Mouse (Mus musculus) gastrocnemius, adult 18-20 months (tissue): ENCODE data around the gene Acsl1. TPM values are rescaled to one million over a fixed set of nuclear protein-coding genes. Genes with fewer than 3 reads are reported as not detected.

Source experiments
- DNase-seq: peaks from one replicate; pipeline ENCODE4 v3.0.0; 2021; ENCODE audit warnings: low spot score
- total RNA-seq, 2 experiments: library from RNA; stranded (reverse); gene quantifications; 2 replicates each; pipeline ENCODE4 v1.2.3; 2021

Acsl1 gene
- total RNA-seq, 2 experiments from 2014 or later, result 270 to 281 TPM

DNA sequence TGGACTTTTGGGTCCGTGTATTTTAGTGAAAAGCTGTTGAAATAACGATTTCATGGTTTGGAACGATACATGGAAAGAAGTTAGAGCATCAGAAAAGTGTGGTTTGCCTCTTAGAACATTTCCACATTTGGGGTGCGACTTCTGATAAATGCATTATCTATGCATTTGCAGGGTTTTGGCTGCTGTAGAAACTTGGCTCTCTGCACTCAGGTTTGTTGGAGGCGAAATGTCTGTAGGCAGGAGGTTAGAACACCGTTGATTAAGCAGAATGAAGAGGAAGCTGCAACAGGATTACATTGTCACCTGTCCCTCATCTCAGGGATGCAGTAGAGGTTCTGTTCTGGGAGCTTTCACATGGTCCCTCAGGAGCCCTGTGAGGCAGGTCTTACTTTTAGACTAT, 3.8 kb downstream of the Acsl1 start:
- DNase-seq, result no peak

- DNase-seq, result no peak
Measured at GRCm38 (mm10) chr8:46475404-46475803, 4.6 kb downstream of the Acsl1 start.

- no peak for DNase-seq
Measured at GRCm38 (mm10) chr8:46475942-46476341, 5.1 kb downstream of the Acsl1 start.

DNA sequence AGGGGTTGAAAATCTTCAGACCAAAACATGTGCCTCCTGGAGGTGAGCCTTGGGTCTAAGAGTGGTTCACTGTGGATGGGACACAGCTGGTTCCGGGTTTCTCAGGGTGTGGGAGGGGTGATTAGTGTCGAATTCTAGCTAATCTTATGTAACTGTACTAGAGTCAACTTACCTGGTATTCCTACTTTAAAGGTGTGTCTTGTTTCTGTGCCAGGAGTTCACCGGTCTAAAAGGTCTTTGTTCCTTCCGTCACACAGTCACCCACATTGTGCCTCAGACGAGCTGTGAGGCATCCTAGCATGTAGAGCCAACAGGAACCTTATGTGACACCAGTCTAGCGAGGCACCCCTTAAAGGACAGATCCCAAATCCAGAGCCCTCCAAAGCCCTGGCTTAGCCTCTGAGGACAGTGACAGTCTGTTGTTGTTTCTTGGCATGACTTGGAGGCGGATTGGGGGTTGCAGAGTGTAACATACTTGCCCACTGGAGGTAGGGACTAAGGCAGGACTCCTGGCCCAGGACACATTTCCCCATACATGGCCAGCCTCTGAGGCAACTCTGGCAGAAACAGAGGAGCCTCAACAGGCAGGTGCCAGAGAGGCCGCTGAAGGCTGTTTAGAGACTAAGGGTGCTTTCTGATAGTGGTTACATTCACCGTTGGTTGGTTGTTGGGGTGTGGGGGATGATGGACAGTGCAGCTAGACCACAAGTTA, 7.1 kb downstream of the Acsl1 start:
- no peak for DNase-seq

GRCm38 (mm10) chr8:46478783-46479182, 7.9 kb downstream of the Acsl1 start:
- no peak for DNase-seq

GRCm38 (mm10) chr8:46479794-46480532, 9.1 kb downstream of the Acsl1 start:
- DNase-seq, result peak; percentile 80

DNA sequence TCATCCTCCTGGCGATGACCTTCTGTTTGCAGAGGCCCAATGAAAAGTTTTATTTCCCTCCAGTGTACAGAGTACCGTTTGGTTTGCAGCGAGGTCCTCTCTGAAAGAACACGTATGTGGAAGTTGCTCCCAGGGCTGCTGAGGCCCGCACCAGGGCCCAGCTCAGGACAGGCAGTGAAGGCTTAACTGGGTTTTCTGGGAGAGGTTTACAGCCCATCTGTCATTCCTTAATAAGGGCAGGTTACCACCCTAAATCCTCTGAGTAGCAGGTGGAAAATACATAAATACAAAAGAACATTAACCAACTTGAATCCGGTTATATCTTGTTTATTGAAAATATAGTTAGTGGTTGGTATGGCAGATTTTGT, 9.7 kb downstream of the Acsl1 start:
- no peak for DNase-seq

DNA sequence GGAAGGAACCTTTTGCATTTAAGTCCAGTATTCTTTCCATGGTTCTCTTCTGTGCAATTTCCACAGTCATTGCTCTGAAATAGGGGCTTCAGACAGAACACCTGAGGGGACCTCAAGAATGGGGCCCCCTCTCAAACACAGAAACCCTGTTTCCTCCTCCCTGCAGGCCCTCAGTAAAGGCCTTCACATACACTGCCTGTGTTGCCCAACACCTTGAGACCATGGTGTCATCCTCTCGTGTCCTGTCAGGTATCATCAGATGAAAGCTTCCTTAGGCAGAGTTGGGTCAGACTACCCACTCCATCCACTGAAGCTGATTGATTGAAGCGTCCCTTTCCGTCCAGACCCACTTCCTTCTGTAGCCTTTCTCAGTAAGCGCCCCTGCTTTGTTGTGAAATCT, 11.9 kb downstream of the Acsl1 start:
- peak; percentile 0 for DNase-seq

DNA sequence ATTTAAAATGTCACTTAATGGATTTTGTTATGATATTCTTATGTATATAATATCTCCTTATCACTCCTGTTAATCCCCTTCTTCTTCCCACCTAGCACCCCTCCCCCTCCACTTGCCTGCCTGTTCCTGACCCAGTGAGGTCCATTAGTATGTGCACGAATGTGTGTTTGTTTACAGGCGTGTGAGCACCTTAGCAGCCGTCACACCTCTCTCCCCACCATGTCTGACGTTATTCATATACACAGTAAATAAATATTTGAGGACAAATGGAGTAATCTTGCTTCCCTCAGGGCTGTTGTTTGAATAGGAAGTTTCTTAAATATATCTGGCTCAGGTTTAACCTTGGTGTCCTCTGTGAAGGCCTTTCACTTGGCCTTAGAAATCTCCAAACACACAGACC, 12.4 kb downstream of the Acsl1 start:
- no peak for DNase-seq

GRCm38 (mm10) chr8:46484077-46484476, 13.2 kb downstream of the Acsl1 start:
- DNase-seq, result no peak

GRCm38 (mm10) chr8:46484931-46485463, 14.2 kb downstream of the Acsl1 start:
- no peak for DNase-seq

DNA sequence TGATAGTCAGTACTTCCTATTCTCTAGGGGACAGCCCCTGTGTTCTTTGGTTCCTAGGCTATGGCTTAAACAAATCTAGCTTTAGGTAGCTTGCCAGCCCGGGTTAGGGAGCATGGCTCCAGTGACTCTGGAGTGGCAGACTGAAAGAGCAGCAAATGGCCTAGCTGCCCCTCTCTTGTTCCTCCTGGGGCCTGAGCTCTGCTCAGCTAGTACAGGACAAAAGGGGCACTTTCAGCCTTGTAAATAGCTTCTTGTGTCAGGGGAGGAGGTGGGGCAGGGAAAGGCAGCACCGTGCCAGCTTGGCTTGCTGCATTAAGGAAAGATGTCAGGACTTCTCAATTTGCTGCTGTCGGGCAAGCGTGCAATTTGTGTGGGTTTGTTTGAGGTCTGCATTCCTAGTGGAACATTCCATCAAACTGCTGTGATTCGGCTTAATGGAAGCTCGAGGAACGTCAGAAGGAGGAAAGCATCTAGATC, 17.3 kb downstream of the Acsl1 start:
- no peak for DNase-seq

GRCm38 (mm10) chr8:46489196-46489595, 18.4 kb downstream of the Acsl1 start:
- DNase-seq, result no peak

DNA sequence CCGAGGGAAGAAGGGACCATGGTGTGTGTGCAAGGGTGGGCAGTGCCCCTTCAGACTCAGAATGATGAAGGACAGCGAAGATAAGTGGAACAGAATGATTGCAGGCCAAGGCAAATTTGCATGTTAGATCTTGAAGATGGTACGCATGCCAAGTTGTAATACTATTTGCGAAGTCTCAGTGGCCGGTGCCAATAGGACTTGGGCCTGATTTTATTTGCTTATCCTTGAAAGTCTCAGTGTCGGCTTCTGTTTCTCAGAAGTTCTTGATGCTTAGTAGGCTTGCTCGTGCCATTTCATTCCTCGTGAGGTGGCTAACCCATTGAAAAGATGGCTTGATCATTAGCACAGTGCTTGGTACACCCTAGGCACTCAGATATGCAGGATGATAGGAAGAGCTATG, 19.4 kb downstream of the Acsl1 start:
- no peak for DNase-seq

DNA sequence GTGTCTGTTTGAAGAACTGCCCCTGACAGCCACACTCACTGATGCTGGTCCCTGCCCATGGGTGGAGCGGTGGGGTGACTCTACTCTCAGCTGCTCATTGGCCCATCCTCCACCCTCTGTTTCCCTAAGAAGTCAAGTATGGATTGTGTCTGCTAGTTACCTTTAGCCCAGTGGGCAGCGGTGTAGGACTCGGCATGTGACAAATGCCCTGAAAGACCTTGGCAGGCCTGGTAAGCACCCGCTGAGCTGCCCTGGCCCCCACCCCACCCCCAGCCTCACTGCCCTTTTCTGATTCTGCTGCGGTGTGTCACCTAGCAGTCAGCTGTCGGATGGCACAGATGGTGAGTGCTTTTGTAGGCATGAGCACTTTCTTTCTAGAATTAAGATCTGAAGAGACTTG, 20.0 kb downstream of the Acsl1 start:
- DNase-seq, result peak; percentile 58

DNA sequence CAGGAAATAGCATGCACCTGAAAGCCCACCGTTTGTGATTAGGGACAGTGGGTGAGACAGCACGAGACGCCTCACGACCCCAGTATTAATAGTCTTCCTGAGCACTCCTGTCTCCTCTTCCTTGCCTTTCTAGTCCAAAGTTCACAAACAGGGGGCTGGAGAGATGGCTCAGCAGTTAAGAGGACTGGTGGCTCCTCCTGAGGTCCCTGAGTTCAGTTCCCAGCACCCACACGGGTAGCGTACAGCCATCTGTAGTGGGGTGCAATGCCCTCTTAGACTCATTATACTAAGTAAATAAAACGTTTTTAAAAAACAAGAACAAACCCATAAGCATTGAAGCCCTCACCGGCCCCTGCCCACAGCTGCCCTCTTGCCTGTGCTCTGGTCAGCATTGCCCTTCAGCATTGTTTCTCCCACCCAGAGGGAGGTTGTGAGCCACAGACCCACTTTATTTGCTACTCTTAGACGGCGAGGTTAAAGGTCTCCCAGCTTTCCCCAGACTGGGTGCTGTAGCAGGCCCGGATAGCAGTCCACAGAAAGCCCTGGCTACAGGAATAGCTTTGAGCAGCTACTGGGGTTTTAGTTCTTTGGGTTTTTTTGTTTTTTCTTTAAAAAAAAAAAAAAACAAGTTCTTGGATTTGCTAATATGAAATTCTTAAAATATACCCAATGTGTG, 22.8 kb downstream of the Acsl1 start:
- no peak for DNase-seq

DNA sequence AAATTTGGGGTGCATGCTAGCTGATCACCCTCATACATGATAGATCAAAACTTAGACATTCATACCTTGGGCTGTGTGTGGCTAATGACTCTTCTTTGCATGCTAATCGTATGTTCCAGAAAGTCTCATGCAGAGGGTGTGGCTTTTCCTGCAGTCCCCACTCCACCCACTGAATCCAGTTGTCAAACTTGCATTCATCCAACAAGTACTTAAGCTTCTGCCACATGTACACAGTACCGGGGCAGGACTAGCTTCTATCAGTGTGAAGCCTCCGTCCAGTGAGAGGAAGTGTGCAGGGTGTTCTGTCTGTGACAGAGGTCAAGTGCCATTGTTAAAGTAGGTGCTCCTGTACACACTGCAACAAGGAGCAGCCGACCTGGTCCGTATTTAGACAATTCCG, 26.0 kb downstream of the Acsl1 start:
- DNase-seq, result no peak

DNA sequence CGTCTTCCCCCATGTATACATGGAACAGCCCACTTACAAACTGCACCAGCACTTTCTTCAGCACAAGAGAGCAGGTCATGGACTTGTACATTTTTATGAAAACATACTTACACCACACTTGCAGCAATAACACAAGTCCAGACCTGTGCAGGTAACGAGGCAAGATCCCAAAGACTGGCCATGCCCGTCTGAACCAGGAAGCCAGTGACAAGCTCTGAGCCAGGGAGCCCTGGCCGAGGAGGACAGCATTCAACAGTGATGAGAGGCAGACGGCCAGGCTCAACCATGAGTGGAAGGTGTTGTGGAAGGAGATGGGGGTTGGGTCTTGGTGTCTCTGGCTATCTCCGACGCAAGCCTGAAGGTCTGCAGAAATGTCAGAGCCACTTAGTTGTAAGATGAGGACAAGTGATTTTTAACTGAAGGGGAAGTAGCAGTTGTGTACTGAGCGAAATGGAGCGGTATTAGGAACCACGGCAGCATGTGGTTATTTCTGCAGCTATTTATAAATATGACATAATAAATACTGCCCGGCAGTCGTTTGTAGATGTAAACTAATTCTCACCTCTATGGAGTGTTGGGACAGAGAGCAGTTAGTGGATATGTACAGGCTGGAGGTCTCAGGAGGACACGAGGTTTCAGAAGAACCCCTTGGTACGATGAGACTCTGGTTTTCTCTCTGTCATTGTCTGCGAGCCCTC, 26.6 kb downstream of the Acsl1 start:
- DNase-seq, result no peak

- DNase-seq, result peak; percentile 43
Measured at GRCm38 (mm10) chr8:46499376-46500061, 28.7 kb downstream of the Acsl1 start.

GRCm38 (mm10) chr8:46502333-46503071, 31.7 kb downstream of the Acsl1 start:
- no peak for DNase-seq
